Mouse (Mus musculus) hindbrain, embryonic 12.5 days (tissue): ENCODE data around the gene Mgat5. TPM values are rescaled to one million over a fixed set of nuclear protein-coding genes. Genes with fewer than 3 reads are reported as not detected.

Experiments used
- ATAC-seq: fragments of 200-750 bp; cut with Nextera tagmentation; 2 replicates; pipeline ENCODE4 v1.8.0; 2017; ENCODE audit warnings: moderate TSS enrichment; ENCODE audit not compliant: low FRiP score
- H3K27ac ChIP-seq: fragments of 300-500 bp; sonication (generic); 2 replicates; pipeline ENCODE4 v1.5.1; 2016; ENCODE audit warnings: mild to moderate bottlenecking
- H3K27me3 ChIP-seq: fragments of 300-500 bp; sonication (generic); 2 replicates; pipeline ENCODE4 v1.6.1; 2016; ENCODE audit warnings: mild to moderate bottlenecking
- H3K36me3 ChIP-seq: fragments of 300-500 bp; sonication (generic); 2 replicates; pipeline ENCODE4 v1.6.1; 2016; ENCODE audit warnings: mild to moderate bottlenecking
- H3K4me1 ChIP-seq: fragments of 300-500 bp; sonication (generic); 2 replicates; pipeline ENCODE4 v1.6.1; 2016
- H3K4me2 ChIP-seq: fragments of 300-500 bp; sonication (generic); replicated peaks from 2 replicates; pipeline ENCODE4 v1.6.1; 2016; ENCODE audit warnings: mild to moderate bottlenecking
- H3K4me3 ChIP-seq: fragments of 300-500 bp; sonication (generic); 2 replicates; pipeline ENCODE4 v1.5.1; 2016; ENCODE audit warnings: mild to moderate bottlenecking
- H3K9ac ChIP-seq: fragments of 300-500 bp; sonication (generic); 2 replicates; pipeline ENCODE4 v1.6.1; 2016; ENCODE audit warnings: mild to moderate bottlenecking, moderate library complexity
- H3K9me3 ChIP-seq: fragments of 300-500 bp; sonication (generic); replicated peaks from 2 replicates; pipeline ENCODE4 v1.6.1; 2016; ENCODE audit warnings: mild to moderate bottlenecking
- WGBS: fragments of 180-500 bp; shearing (Covaris S2); methylation state at CpG from one replicate; pipeline ENCODE4 v1.1.7; 2016; 5-methylcytosine and 5-hydroxymethylcytosine counted together
- polyA plus RNA-seq: library from polyadenylated mRNA; unstranded; fragments of >200 nt; fragmentation: Nextera tagmentation; extraction: Ambion mirVana; gene quantifications from 2 replicates; pipeline ENCODE4 v1.2.1, GENCODE M21; 2016

Mgat5 gene
- polyA plus RNA-seq, 1 experiment from 2014 or later: 10.3 TPM

GRCm38 (mm10) chr1:127439452-127439891 is 234.7 kb downstream of the Mgat5 start:
- H3K9ac ChIP-seq: no peak overlapping the region
- no peak for ATAC-seq
- H3K27me3 ChIP-seq: no peaks in the 10 kb centered on the region
- H3K9me3 ChIP-seq: no peaks in the 10 kb centered on the region
- H3K4me3 ChIP-seq: no peak overlapping the region
- H3K4me1 ChIP-seq: peaks cover 14% of the 10 kb centered on the region
- H3K36me3 ChIP-seq: no peaks in the 10 kb centered on the region
- no peak overlapping the region for H3K4me2 ChIP-seq
- H3K27ac ChIP-seq: no peak overlapping the region
- 82% methylated on average over 9 of the region's 9 CpGs for WGBS

- WGBS: 78% methylated on average over 1 of the region's 1 CpGs
These were observed 236.2 kb downstream of the Mgat5 start for GRCm38 (mm10) chr1:127441007-127441406.

DNA sequence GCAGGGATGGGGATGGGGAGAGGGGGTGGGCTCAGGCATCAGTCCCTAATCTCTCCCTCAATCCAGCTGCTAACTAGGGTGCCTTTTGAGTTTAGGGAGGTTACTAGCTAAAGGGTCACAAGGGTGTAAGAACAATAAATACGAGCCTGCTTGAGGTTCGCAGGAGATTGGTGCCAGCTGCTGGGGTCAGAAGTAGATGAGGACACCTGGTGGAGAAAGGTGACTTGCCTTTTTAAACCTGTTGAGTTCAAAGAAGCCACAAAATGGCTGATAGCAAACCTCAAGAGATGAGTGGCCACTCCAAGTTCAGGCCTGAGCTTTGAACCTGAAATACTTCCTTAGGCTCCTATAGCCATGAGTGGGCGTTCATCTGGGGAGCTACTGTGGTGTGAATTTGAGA is 236.9 kb downstream of the Mgat5 start:
- Histone ChIP-seq H3K4me1 (peaks cover 17% of the 10 kb centered on the region), H3K27ac (no peak overlapping the region)
- 75% methylated on average over 3 of the region's 3 CpGs for WGBS

More at GRCm38 (mm10) chr1:127441007-127441406, 236.2 kb downstream of the Mgat5 start:
- Histone ChIP-seq H3K27ac (no peak overlapping the region), H3K4me2 (no peak overlapping the region), H3K4me3 (no peak overlapping the region), H3K36me3 (no peaks in the 10 kb centered on the region), H3K27me3 (no peaks in the 10 kb centered on the region), H3K9me3 (no peaks in the 10 kb centered on the region), H3K9ac (no peak overlapping the region), H3K4me1 (peaks cover 17% of the 10 kb centered on the region)
- no peak for ATAC-seq

GRCm38 (mm10) chr1:127442880-127443877 is 238.4 kb downstream of the Mgat5 start:
- Histone ChIP-seq H3K4me2 (no peak overlapping the region), H3K4me1 (peaks cover 17% of the 10 kb centered on the region), H3K27me3 (no peaks in the 10 kb centered on the region), H3K9me3 (no peaks in the 10 kb centered on the region), H3K27ac (no peak overlapping the region), H3K9ac (no peak overlapping the region), H3K4me3 (no peak overlapping the region), H3K36me3 (no peaks in the 10 kb centered on the region; the same call in 1 of the 2 replicates)
- peak; percentile 11; the same call in 1 of the 2 replicates for ATAC-seq
- 31% methylated on average over 14 of the region's 14 CpGs for WGBS

More for the DNA sequence above, 236.9 kb downstream of the Mgat5 start:
- ATAC-seq: no peak
- Histone ChIP-seq H3K36me3 (no peaks in the 10 kb centered on the region), H3K9ac (no peak overlapping the region), H3K9me3 (no peaks in the 10 kb centered on the region), H3K4me2 (no peak overlapping the region), H3K27me3 (no peaks in the 10 kb centered on the region), H3K4me3 (no peak overlapping the region)

- 46% methylated on average over 5 of the region's 5 CpGs for WGBS
- no peak overlapping the region for H3K9ac ChIP-seq
- 0 out of 2 replicates have a peak, but pooled peaks cover 4% of the 10 kb centered on the region for H3K9me3 ChIP-seq
- peaks cover 17% of the 10 kb centered on the region for H3K4me1 ChIP-seq
- H3K27ac ChIP-seq: no peak overlapping the region
- no peaks in the 10 kb centered on the region for H3K27me3 ChIP-seq
- ATAC-seq: no peak
- H3K4me3 ChIP-seq: no peak overlapping the region
- peaks cover 10% of the 10 kb centered on the region for H3K36me3 ChIP-seq
- H3K4me2 ChIP-seq: no peak overlapping the region
These were observed 240.1 kb downstream of the Mgat5 start for GRCm38 (mm10) chr1:127444836-127445485.

DNA sequence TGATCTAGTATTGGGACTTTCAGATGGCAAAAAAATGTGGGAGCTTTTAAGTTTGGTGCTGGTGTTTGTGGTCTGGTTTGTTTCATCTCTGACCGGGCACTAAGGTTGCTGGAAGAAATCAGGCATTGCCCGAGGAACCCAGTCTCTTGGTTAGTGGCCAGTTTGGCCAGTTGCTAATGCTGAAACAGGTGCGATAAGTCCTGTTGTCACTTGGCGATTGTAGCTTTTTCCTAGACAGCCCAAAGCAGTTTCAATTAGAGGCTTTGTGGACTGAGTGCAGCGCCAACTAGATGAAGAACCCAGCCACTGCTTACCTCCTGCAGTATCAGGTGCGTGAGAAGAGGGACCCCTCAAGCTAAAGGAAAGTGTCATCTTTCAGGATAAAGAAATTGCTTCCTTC is 248.6 kb downstream of the Mgat5 start:
- no peak overlapping the region for H3K27ac ChIP-seq
- H3K9me3 ChIP-seq: 0 out of 2 replicates have a peak, but pooled peaks cover 2% of the 10 kb centered on the region
- no peak overlapping the region for H3K9ac ChIP-seq
- H3K27me3 ChIP-seq: no peaks in the 10 kb centered on the region
- H3K4me2 ChIP-seq: no peak overlapping the region
- H3K4me3 ChIP-seq: no peak overlapping the region
- no peak for ATAC-seq
- peaks cover 2% of the 10 kb centered on the region; the same call in 1 of the 2 replicates for H3K4me1 ChIP-seq
- peaks cover 17% of the 10 kb centered on the region for H3K36me3 ChIP-seq
- WGBS: 92% methylated on average over 6 of the region's 6 CpGs

- Histone ChIP-seq H3K4me1 (peaks cover 12% of the 10 kb centered on the region), H3K4me2 (no peak overlapping the region), H3K36me3 (no peaks in the 10 kb centered on the region), H3K27ac (peak overlapping the region; percentile 60), H3K27me3 (no peaks in the 10 kb centered on the region), H3K4me3 (no peak overlapping the region), H3K9ac (no peak overlapping the region), H3K9me3 (no peaks in the 10 kb centered on the region)
- WGBS: 15% methylated on average over 6 of the region's 6 CpGs
- peak; percentile 77 for ATAC-seq
These were observed 254.2 kb downstream of the Mgat5 start for GRCm38 (mm10) chr1:127459015-127459451.

GRCm38 (mm10) chr1:127459576-127459975 is 254.8 kb downstream of the Mgat5 start:
- 62% methylated on average over 7 of the region's 7 CpGs for WGBS
- ATAC-seq: no peak
- H3K36me3 ChIP-seq: no peaks in the 10 kb centered on the region
- H3K27ac ChIP-seq: no peak overlapping the region
- H3K27me3 ChIP-seq: no peaks in the 10 kb centered on the region
- H3K4me1 ChIP-seq: peaks cover 12% of the 10 kb centered on the region
- no peak overlapping the region for H3K4me3 ChIP-seq
- no peak overlapping the region for H3K4me2 ChIP-seq
- no peaks in the 10 kb centered on the region for H3K9me3 ChIP-seq
- no peak overlapping the region for H3K9ac ChIP-seq

- no peaks in the 10 kb centered on the region for H3K36me3 ChIP-seq
- 71% methylated on average over 9 of the region's 9 CpGs for WGBS
- ATAC-seq: peak; percentile 46
- no peak overlapping the region for H3K9ac ChIP-seq
- H3K27ac ChIP-seq: no peak overlapping the region
- no peak overlapping the region for H3K4me3 ChIP-seq
- no peak overlapping the region for H3K4me2 ChIP-seq
- H3K4me1 ChIP-seq: peaks cover 12% of the 10 kb centered on the region
- no peaks in the 10 kb centered on the region for H3K27me3 ChIP-seq
- H3K9me3 ChIP-seq: no peaks in the 10 kb centered on the region
These were observed 256.2 kb downstream of the Mgat5 start for GRCm38 (mm10) chr1:127461017-127461416.

GRCm38 (mm10) chr1:127464041-127464440 is 259.2 kb downstream of the Mgat5 start:
- Histone ChIP-seq H3K9ac (no peak overlapping the region), H3K36me3 (no peaks in the 10 kb centered on the region), H3K27me3 (no peaks in the 10 kb centered on the region), H3K4me1 (0 out of 2 replicates have a peak, but pooled peaks cover 5% of the 10 kb centered on the region), H3K27ac (no peak overlapping the region), H3K9me3 (no peaks in the 10 kb centered on the region), H3K4me2 (no peak overlapping the region), H3K4me3 (no peak overlapping the region)
- 82% methylated on average over 6 of the region's 6 CpGs for WGBS
- ATAC-seq: no peak

DNA sequence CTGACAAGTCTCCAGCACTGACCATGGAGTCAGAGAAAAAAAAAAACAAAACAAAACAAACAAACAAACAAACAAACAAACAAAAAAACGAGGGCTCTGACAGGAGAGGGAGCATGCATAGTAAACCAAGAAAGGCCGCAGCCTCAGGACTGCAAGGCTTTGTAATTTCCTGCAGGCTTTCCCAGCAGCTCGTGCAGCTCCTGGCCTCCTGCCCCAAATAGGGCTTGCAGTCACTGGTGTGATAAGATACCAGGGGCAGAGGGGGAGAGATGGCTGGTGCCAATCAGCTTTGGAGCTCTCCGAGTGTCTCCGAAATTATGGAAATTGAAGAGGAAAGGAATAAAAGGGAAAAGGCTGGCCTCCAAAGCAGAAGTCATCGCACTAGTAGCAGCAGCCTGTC is 260.5 kb downstream of the Mgat5 start:
- no peak overlapping the region for H3K4me3 ChIP-seq

GRCm38 (mm10) chr1:127467238-127467637 is 262.4 kb downstream of the Mgat5 start:
- ATAC-seq: no peak
- Histone ChIP-seq H3K9me3 (no peaks in the 10 kb centered on the region), H3K4me2 (no peak overlapping the region), H3K27me3 (no peaks in the 10 kb centered on the region), H3K36me3 (peaks cover 7% of the 10 kb centered on the region; the same call in 1 of the 2 replicates), H3K27ac (no peak overlapping the region), H3K4me1 (no peaks in the 10 kb centered on the region), H3K4me3 (no peak overlapping the region), H3K9ac (no peak overlapping the region)
- WGBS: 95% methylated on average over 5 of the region's 5 CpGs

More for the DNA sequence above, 260.5 kb downstream of the Mgat5 start:
- Histone ChIP-seq H3K9ac (no peak overlapping the region), H3K27me3 (no peaks in the 10 kb centered on the region), H3K4me2 (no peak overlapping the region), H3K27ac (no peak overlapping the region), H3K36me3 (no peaks in the 10 kb centered on the region), H3K9me3 (no peaks in the 10 kb centered on the region), H3K4me1 (0 out of 2 replicates have a peak, but pooled peaks cover 2% of the 10 kb centered on the region)
- 74% methylated on average over 6 of the region's 6 CpGs for WGBS
- no peak for ATAC-seq
